Mouse (Mus musculus): ENCODE data around the gene Gm9887. TPM values are rescaled to one million over a fixed set of nuclear protein-coding genes. Genes with fewer than 3 reads are reported as not detected.
"Not testable (repeated sequence)": the region's sequence is repeated elsewhere in the genome, so short reads cannot be mapped to it uniquely, and the experiment has no call there.

The Gm9887 gene
- total RNA-seq, 2 experiments from 2014 or later, result not detected

- no peak for DNase-seq
- intact Hi-C loops (cut with DNase I), result no loop called here
These were observed 16.1 kb upstream of the Gm9887 start for GRCm38 (mm10) chr12:69388321-69388869.

GRCm38 (mm10) chr12:69386281-69386732 is 14.0 kb upstream of the Gm9887 start:
- DNase-seq; intact Hi-C loops (cut with DNase I): not testable (repeated sequence)

- intact Hi-C loops (cut with DNase I), result no loop called here
- no peak for DNase-seq
These were observed 13.5 kb upstream of the Gm9887 start for GRCm38 (mm10) chr12:69385542-69386280.

- no peak for DNase-seq
- intact Hi-C loops (cut with DNase I), result no loop called here
These were observed 12.3 kb upstream of the Gm9887 start for GRCm38 (mm10) chr12:69384606-69385005.

- DNase-seq, result no peak
- intact Hi-C loops (cut with DNase I), result no loop called here
These were observed 10.6 kb upstream of the Gm9887 start for GRCm38 (mm10) chr12:69382880-69383279.

GRCm38 (mm10) chr12:69378558-69379454 is 6.5 kb upstream of the Gm9887 start:
- intact Hi-C loops (cut with DNase I), result no loop called here
- no peak for DNase-seq

GRCm38 (mm10) chr12:69377636-69378035 is 5.4 kb upstream of the Gm9887 start:
- intact Hi-C loops (cut with DNase I); DNase-seq: not testable (repeated sequence)

GRCm38 (mm10) chr12:69377188-69377587 is 4.9 kb upstream of the Gm9887 start:
- intact Hi-C loops (cut with DNase I), result no loop called here
- no peak for DNase-seq

- intact Hi-C loops (cut with DNase I), result no loop called here
- no peak for DNase-seq
These were observed 3.9 kb upstream of the Gm9887 start for GRCm38 (mm10) chr12:69376132-69376531.

GRCm38 (mm10) chr12:69373850-69374766 is 1.9 kb upstream of the Gm9887 start:
- intact Hi-C loops (cut with DNase I), result loop anchor here (2.0 to 5.0 kb wide), 3 partner anchors 49 to 307 kb away; partner anchors contain the start of gene Sos2
- no peak for DNase-seq

- intact Hi-C loops (cut with DNase I), result loop anchor here (1.0 to 5.0 kb wide), 4 partner anchors 50 to 308 kb away; partner anchors contain the start of gene Sos2
- DNase-seq, result peak in 1 of 2 experiments; percentile 38
These were observed 573 bp upstream of the Gm9887 start for GRCm38 (mm10) chr12:69372731-69373331.

- intact Hi-C loops (cut with DNase I), result loop anchor here (1.0 to 5.0 kb wide), 2 partner anchors 91 to 203 kb away; no protein-coding TSS in a partner anchor
These were observed 821 bp downstream of the Gm9887 start for GRCm38 (mm10) chr12:69371421-69371853.

GRCm38 (mm10) chr12:69370936-69371335 is 1.3 kb downstream of the Gm9887 start:
- DNase-seq, result no peak
- intact Hi-C loops (cut with DNase I), result loop anchor here (1.0 to 5.0 kb wide), 2 partner anchors 91 to 203 kb away; no protein-coding TSS in a partner anchor

More at GRCm38 (mm10) chr12:69371421-69371853, 821 bp downstream of the Gm9887 start:
- no peak for DNase-seq

- intact Hi-C loops (cut with DNase I), result no loop called here
These were observed 4.7 kb downstream of the Gm9887 start for GRCm38 (mm10) chr12:69367557-69367956.

GRCm38 (mm10) chr12:69366424-69366823 is 5.8 kb downstream of the Gm9887 start:
- DNase-seq, result peak in 1 of 2 experiments; percentile 16
- intact Hi-C loops (cut with DNase I), result no loop called here

More at GRCm38 (mm10) chr12:69367557-69367956, 4.7 kb downstream of the Gm9887 start:
- no peak for DNase-seq

- intact Hi-C loops (cut with DNase I), result no loop called here
- no peak for DNase-seq
These were observed 6.5 kb downstream of the Gm9887 start for GRCm38 (mm10) chr12:69365757-69366156.

- intact Hi-C loops (cut with DNase I), result loop anchor here (2.0 kb wide), 1 partner anchor 319 kb away; no protein-coding TSS in a partner anchor
- DNase-seq, result peak; percentile 82 to 86
These were observed 8.1 kb downstream of the Gm9887 start for GRCm38 (mm10) chr12:69363899-69364762.

GRCm38 (mm10) chr12:69363110-69363509 is 9.1 kb downstream of the Gm9887 start:
- intact Hi-C loops (cut with DNase I), result loop anchor here (2.0 kb wide), 1 partner anchor 320 kb away; no protein-coding TSS in a partner anchor
- DNase-seq, result not testable (repeated sequence)
